Mouse (Mus musculus) G1E (cell line): Measurements from ENCODE around the gene Gtf2a2.

Source experiments
- CTCF ChIP-seq: IDR thresholded peaks from 2 replicates; pipeline ENCODE4 v1.5.1; 2012; ENCODE audit warnings: low read depth, low read length, inconsistent platforms, mixed read lengths
- GATA1 ChIP-seq: IDR thresholded peaks from 2 replicates; pipeline ENCODE4 v1.6.1; 2012; ENCODE audit warnings: borderline replicate concordance, low read length, inconsistent platforms, mixed read lengths
- POLR2AphosphoS5 ChIP-seq: IDR thresholded peaks from 2 replicates; pipeline ENCODE4 v1.6.1; 2012; ENCODE audit warnings: low read depth, low read length, inconsistent platforms; ENCODE audit not compliant: insufficient replicate concordance
- TAL1 ChIP-seq: conservative IDR thresholded peaks from 2 replicates; pipeline ENCODE4 v1.6.1; 2012; ENCODE audit warnings: low read depth, low read length, inconsistent platforms, mixed read lengths

- TF ChIP-seq CTCF (peak; percentile 32; the same call in 1 of the 2 replicates), POLR2AphosphoS5 (no peak), TAL1 (no peak), GATA1 (no peak)
These were observed 24.8 kb upstream of the Gtf2a2 start for GRCm38 (mm10) chr9:69987579-69987978.
